Mouse (Mus musculus) frontal cortex, postnatal 25 days (tissue): ENCODE measurements around the gene Nfib.

Experiments
- DNase-seq, 2 experiments: peaks; one replicate each; pipeline ENCODE4 v3.0.0; 2022; ENCODE audit warnings: low spot score in 2 of 2

Gene Nfib

DNA sequence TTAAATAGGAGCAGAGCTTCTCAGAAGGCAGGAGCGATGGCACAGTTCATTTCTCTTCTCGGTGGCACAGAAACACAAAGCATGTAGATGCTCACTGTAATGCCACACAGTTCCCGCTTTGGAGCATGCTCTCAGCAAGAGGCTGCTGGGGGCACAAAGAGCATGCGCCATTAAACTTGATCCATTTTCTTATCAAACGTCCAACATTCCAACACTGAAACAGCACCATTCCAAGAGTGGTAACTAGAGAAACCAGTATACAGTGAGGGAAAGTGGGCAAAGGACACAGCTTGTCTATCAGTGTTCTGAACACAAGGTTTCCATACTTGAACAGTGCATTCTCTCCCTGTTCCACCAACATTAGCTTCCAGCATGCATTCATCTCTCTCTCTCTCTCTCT is 206.3 kb downstream of the Nfib start:
- peak in 1 of 2 experiments; percentile 8 for DNase-seq

DNA sequence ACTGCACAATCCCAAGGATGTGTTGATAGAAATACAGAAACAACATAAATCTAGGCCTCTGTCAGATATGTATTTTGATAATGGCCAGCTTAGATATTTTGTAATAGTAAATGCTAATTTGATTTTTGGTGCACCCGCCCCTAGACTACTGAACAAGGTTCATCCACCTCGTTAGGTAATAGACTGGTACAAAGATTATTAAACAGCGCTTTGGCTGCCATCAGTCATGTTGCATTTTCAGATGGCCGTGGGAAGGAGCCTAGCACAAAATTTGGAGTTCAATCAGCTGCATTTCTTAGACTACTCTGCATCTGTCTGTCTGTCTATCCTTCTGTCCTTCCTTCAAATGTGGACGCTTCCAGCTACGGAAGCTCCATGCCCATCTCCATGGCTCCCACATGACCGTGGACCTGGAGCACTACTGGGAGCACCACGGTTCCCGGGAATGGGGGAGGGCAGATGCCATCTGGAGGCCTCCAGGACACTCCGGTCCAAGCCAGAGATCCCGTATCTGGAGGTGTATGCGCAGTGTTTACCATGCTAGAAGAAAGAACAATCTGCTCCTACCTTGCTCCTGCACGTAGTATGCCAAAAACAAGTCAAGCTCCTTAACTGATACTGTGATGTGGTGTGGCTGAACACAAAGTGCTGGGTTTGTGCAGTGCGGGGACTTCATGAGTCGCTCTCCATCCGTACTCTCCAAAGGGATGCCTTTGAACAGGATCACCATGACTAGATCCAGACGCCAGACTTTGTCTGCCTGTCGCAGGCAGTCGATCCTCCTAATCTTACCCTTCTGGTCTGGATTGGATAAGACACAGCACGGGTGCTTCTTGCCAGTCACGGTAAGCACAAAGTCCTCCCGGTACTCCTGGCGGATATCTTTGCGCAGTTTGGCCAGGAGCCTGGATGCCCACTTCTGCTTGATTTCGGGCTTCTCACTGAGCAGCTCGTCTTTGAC is 207.6 kb downstream of the Nfib start:
- peak in 1 of 2 experiments; percentile 26 for DNase-seq

- DNase-seq = peak in 1 of 2 experiments; percentile 6
Measured at GRCm38 (mm10) chr4:82497141-82497566, 208.4 kb downstream of the Nfib start.

GRCm38 (mm10) chr4:82496383-82496782 is 209.2 kb downstream of the Nfib start:
- DNase-seq = peak in 1 of 2 experiments; percentile 2

GRCm38 (mm10) chr4:82495605-82496004 is 209.9 kb downstream of the Nfib start:
- DNase-seq = peak in 1 of 2 experiments; percentile 11

DNA sequence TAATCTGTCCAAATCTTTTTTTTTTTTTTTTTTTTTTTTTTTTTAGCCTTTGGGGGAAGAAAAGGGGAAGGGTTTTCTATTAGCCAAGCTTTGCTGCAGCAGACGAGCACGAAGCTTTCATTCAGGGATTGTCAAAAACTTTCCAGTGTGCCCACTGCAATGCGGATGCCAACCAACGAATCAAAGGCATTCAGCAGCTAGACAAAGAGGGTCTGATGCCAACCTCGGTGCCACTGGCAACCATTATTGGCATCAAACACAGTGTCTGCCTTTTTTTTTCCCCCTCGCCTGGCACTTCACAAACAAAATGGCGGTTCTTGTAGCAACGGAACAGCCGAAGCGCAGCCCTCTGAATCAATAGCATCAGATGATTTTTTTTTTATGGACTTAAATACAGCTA is 210.7 kb downstream of the Nfib start:
- DNase-seq = peak in 1 of 2 experiments; percentile 49

DNA sequence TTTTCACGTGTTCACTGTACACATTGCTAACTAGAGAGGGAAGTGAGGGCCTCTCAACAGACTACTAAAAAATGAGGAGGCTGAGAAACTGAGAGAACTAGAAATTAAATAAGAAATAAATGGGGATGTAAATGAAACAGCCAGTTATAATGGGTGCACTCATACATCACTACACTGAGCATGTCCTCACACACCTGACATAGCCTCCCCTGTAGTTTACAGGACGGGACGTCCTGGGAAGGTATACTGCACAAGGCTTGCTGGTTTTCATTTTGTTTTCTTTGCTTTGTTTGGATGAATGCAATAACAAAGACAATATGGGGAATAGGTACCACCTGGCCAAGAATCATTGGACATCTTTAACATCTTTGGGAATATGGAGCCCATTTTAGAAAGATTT is 211.1 kb downstream of the Nfib start:
- DNase-seq = peak in 1 of 2 experiments; percentile 3

DNA sequence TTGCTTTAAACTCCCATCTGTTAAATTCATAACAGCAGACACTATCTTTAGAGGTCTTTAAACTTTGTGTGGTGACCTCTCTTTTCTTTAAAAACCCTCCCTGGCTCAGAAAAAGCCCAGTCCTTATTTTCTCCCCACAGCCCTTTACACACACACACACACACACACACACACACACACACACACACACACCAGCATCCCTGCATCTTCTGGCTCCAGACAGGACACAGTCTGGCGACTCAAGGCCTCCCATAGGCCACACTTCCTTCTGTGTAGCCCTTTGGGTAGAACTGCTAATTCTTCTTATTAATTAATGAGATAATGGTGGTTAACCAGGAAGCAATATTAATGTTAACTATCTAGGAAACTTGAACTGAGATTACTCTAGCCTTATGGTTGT is 211.7 kb downstream of the Nfib start:
- peak in 1 of 2 experiments; percentile 3 for DNase-seq

DNA sequence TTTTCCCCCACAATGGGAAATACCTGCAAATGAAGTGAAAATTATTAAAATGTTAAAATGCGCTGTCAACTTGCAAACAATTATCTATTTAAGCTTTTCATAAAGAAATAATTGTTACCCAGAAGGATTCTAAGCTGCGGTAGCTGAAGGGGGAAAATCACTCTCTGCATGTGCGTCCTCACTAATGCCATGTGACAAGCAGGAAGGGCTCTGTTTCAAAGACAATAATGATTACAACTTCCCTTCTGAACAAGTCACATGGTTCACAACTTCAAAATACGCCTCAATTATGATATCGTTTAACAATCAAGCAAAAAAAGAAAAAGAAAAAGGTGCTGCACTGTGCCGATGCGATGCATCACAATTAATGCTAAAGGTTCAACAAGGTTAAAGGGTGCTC is 212.2 kb downstream of the Nfib start:
- DNase-seq = no peak

DNA sequence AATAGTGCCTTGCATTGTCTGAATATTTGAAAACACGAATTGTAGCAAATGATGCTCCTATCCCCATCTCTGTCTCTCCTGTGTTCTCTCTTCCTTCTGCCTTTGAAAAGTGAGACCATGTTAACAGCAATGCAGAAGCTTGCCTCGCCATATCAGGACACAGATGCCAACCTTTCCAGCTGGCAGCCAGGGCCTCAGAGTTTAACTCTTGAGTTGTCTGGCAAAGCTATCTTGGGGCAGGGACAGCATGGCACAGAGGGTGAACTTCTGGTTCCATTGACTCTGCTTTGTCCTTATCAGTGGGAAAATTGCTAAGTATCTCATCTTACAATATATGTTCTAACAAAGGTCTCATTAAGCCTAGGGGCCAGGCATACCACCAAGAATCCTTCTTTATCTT is 212.8 kb downstream of the Nfib start:
- no peak for DNase-seq

GRCm38 (mm10) chr4:82489939-82490338 is 215.6 kb downstream of the Nfib start:
- DNase-seq = no peak

DNA sequence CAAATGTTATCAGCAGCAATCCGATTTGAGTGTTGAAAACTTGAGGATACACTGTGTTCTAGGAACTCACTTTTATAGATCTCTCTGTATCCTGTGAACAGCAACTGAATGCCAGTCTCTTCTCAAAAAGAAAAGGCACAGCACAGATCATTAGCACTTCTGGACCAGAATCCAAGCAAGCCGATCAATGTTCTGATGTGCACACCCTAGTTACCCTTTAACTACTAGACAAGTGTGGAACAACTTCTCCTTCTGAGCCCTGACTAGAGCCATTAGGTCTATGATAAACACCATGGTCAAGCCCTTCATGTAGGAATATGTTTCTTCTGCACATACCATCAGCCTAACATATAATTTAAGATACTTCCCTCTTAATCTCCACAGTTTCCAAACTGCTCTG is 219.6 kb downstream of the Nfib start:
- DNase-seq = no peak

GRCm38 (mm10) chr4:82483871-82484270 is 221.7 kb downstream of the Nfib start:
- DNase-seq = no peak

DNA sequence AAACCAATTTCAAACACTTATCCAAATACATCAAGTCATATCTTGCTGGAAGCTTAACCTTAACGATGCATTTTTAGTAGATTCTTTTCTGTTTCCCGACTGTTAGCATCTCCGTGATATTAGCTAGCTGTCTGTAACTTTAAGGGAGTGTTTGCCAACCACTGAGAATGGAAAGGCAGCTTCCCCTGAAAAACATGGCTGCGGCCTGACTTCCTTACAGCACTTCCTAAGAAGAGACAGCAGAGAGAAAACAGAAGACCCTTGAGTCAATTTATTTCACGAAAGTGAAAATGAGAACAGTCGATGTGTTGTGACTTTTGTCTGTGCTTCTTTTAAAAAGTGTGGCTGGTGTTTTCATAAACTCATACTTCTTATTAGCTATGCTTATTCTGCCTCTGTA is 222.3 kb downstream of the Nfib start:
- DNase-seq = no peak

DNA sequence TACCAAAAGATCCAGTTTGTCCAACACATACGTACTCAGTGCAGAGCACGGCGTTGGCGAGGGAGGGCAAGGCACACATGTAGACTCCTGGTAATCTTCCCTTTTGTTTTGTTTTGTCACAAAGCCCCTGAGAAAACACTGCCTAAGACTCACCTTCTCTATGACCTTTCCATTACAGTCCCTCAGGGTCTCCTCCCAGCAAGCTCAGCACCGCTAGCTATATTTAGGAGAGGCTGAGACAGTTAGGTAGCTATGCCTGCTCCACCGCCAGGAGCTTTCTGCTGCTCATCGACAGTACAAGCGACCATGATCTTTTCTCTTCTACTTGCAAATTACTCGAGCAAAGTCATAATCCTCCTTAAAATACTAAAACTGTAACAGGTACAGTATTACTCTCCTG is 224.9 kb downstream of the Nfib start:
- DNase-seq = no peak

DNA sequence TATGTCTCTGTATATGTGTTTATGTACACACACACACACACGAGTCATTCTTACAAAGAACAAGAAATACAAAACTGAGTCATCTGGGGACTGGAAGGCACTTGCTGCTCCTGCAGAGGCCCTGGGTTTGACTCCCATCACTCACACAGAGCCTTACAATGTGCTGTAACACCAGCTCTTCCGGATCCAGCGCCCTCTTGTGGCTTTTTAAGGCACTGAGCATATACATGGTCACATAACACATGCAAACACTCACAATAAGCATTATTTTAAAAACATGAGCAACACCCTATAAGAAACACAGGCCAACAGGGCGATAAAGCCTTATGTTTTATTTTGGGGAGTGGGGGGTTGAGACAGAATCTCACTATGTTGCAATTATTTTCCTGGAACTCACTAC is 226.2 kb downstream of the Nfib start:
- no peak for DNase-seq

DNA sequence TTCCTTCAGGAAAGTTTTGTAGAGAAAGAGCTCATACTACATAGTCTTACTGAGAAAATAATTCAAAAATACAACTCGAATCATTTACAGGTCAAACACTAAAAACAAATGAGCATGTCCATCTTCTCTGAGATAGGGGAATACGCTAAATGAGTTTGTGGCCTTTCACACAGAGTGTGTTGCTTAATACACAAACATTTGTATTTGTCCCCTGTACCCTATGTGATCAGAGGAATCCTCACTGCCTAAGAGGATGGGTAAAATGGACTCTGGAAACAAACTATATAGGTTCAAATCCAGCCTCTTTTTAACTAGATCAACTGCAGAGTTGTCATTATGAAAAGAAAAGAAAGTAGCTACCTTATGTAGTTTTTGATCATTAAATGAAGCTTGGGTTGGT is 227.8 kb downstream of the Nfib start:
- no peak for DNase-seq

DNA sequence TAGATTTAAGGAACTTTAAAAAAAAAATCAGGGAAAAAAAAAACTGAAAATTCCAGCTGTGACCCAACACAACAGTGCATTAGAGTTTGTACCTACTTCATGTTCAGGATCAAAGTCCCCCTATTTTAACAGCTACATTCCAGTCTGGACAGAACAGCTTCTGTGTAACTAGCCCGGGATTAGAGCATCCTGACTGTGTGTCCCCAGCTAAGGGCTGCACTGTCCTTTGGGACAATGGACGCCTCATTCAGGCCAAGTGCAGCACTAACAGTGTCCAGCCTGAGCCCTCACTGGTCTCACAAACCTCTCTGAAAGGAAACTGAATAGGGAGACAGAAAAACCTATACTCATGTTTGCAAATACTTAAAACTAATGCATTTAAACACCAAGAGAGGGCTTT is 229.1 kb downstream of the Nfib start:
- DNase-seq = no peak

DNA sequence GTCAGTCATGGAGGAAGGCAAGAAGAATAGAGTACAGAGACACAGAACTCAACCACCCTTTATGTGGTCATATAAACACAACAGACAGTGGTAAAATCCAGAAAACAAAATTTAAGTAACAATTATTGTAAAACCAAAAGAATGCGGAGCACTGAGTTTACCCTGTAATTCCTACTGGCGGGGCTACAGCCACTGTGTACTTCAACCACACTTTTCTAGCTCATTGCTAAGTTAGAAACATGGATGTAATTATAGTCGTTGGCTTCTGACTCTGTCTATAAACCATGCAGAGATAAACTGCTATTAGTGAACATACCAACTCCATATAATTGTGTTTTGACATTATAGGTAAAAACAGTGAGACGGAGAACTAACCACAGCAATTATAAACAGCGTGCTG is 231.2 kb downstream of the Nfib start:
- DNase-seq = no peak

DNA sequence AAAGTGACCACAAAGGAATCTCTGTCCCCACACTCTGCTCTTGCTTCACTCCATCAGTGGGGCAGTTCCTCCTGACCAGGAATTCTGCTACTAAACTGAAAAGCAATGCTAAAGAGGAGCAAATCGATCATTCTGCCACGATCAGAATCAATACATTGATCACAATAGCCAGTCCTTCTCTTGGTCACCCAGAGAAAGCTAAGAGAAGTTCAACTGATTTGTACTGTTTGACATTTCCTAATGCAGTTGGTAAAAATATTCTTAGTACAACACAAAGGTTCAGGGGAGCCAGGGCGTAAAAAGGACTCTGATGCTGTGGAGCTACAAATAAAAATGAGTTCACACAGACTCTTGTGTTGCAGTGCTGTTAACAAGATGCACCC is 234.6 kb downstream of the Nfib start:
- DNase-seq = no peak

GRCm38 (mm10) chr4:82470212-82470937 is 235.2 kb downstream of the Nfib start:
- no peak for DNase-seq

DNA sequence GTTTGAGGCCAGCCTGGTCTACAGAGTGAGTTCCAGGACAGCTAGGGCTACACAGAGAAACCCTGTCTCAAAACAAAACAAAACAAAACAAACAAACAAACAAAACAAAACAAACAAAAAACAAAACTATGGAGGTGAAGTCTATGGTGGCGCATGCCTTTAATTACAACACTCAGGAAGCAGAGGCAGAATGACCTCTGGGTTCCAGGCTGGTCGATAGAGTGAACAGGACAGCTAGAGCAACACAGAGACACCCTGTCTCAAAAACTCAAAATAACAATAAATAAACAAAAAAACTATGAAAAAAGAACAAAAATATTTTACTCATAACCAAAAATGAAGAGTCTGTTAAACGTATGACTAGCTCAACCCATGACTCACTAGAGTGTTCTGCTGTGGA is 236.6 kb downstream of the Nfib start:
- DNase-seq = no peak

DNA sequence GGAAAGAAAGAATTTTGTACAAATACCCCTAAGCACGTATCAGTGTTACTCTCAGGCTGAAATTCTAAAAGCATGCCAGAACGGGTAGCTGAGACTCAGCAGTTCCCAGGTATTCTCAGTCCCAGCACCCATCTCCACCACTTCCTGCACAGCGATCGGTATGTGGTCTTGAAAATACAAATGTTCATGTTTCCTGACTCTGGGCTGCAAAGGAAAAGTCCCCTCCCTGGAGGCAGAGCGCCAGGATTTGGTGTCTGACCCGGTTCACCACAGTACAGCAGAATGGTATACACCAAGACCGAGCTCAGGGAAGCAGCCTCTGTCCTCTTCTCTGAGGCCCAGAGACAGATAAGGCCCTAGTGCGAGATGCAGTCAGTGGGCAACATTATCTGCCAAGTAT is 238.8 kb downstream of the Nfib start:
- no peak for DNase-seq
